23 mouse cellular contexts compared by ENCODE assay signal in genomic region chr19:29376382-29376781, GRCm38 (mm10). TPM values are rescaled to one million over a fixed set of nuclear protein-coding genes. Genes with fewer than 3 reads are reported as not detected.
"Had no signal": no experiment of that assay in that cellular context is flagged by ENCODE, and none has a peak within 500 bp of the region (broad histone marks: within the 10 kb centered on the region; RNA-seq: fewer than 3 reads in every experiment).

No protein-coding gene starts in this region.

- H3K36me3 ChIP-seq: neural tube, embryonic 13.5 days; neural tube, embryonic 15.5 days; stomach, embryonic 15.5 days had no signal

- H3K27ac ChIP-seq: neural tube, embryonic 13.5 days; neural tube, embryonic 15.5 days; stomach, embryonic 15.5 days; stomach, postnatal 0 days had no signal

- H3K9ac ChIP-seq: neural tube, embryonic 13.5 days; neural tube, embryonic 15.5 days; stomach, embryonic 15.5 days had no signal

- H3K4me2 ChIP-seq: neural tube, embryonic 13.5 days; neural tube, embryonic 15.5 days; stomach, embryonic 15.5 days had no signal

- H3K4me1 ChIP-seq: neural tube, embryonic 15.5 days; stomach, embryonic 15.5 days had no signal

- H3K9me3 ChIP-seq: neural tube, embryonic 13.5 days; neural tube, embryonic 15.5 days; stomach, embryonic 15.5 days had no signal

- DNase-seq: retina, postnatal 1 day; right cerebral cortex, adult 18-20 months; right cerebral cortex, postnatal 14 days; right cerebral cortex, postnatal 25 days; right cerebral cortex, postnatal 4 days; spleen, adult 18-20 months; thymus, adult 18-20 months; thymus, adult 2 months; thymus, postnatal 14 days; thymus, postnatal 25 days; thymus, postnatal 36 days; thymus, postnatal 4 days had no signal

- H3K27me3 ChIP-seq: neural tube, embryonic 13.5 days; neural tube, embryonic 15.5 days; stomach, embryonic 15.5 days had no signal

- H3K4me3 ChIP-seq: neural tube, embryonic 13.5 days; neural tube, embryonic 15.5 days; stomach, embryonic 15.5 days had no signal

RNA-seq across cellular contexts. Expression of gene Pdcd1lg2, which starts 34.3 kb away (rescaled TPM):
- polyA plus RNA-seq: neural tube, embryonic 13.5 days; neural tube, embryonic 14.5 days; stomach, embryonic 14.5 days; stomach, embryonic 15.5 days; stomach, embryonic 16.5 days had no signal

RNA-seq across cellular contexts. Expression of gene Rln1, which starts 41.9 kb away (rescaled TPM):
- total RNA-seq: neutrophil, adult 5-6 weeks had no signal
- polyA plus RNA-seq: small intestine, adult 2 months; spleen, adult 2 months; stomach, embryonic 14.5 days; stomach, postnatal 0 days; testis, adult 2 months had no signal
